Mouse (Mus musculus) subcutaneous adipose tissue, adult 2 months (tissue): Measurements from ENCODE around the gene Gm10130. TPM values are rescaled to one million over a fixed set of nuclear protein-coding genes. Genes with fewer than 3 reads are reported as not detected.

Experiments used
- polyA plus RNA-seq: library from polyadenylated mRNA; depleted of rRNA; stranded (reverse); fragments of >200 nt; gene quantifications from 2 replicates; pipeline ENCODE4 v1.2.3, GENCODE M21; 2012; ENCODE audit warnings: low replicate concordance; rRNA removed

Gm10130 gene
- not detected in 2 replicates for polyA plus RNA-seq

GRCm38 (mm10) chr2:150323402-150323801 is at the start of gene Gm10130:
Gene Gm10130 (plus strand): TSS chr2:150323702.

GRCm38 (mm10) chr2:150362113-150362877 is 38.8 kb downstream of the Gm10130 start, which contains the start of gene 3300002I08Rik:
Gene 3300002I08Rik (minus strand): TSS chr2:150362765.

Other genes starting within 250 kb of the Gm10130 start
- gene Zfp120, start 187.0 kb upstream of the Gm10130 start, polyA plus RNA-seq, result 2.4 and 2.6 TPM in 2 replicates
- gene Gm10770, start 144.0 kb upstream of the Gm10130 start, polyA plus RNA-seq, result not detected in 2 replicates
- not detected in 2 replicates for gene Gm14139, start 141.9 kb upstream of the Gm10130 start, polyA plus RNA-seq
- gene Zfp937, start 105.6 kb upstream of the Gm10130 start, polyA plus RNA-seq, result 0.53 and 1.3 TPM in 2 replicates
- gene Gm21994, start 68.1 kb upstream of the Gm10130 start, polyA plus RNA-seq, result 0.40 and 0.58 TPM in 2 replicates
- not detected in 2 replicates for gene Gm14124, start 66.2 kb upstream of the Gm10130 start, polyA plus RNA-seq
- gene 3300002I08Rik, start 39.1 kb downstream of the Gm10130 start, polyA plus RNA-seq, result 2.2 and 3.1 TPM in 2 replicates
- gene Zfp442, start 127.8 kb downstream of the Gm10130 start, polyA plus RNA-seq, result 0.27 and 0.55 TPM in 2 replicates
- gene Zfp345, start 161.4 kb downstream of the Gm10130 start, polyA plus RNA-seq, result 0.04 TPM in 1 of 2 replicates, not detected in the other
- gene Cst7, start 246.7 kb downstream of the Gm10130 start, polyA plus RNA-seq, result 0.53 and 5.3 TPM in 2 replicates